Mouse (Mus musculus): ENCODE results near the gene Spire2.

GRCm38 (mm10) chr8:123381711-123382110 is 49.2 kb downstream of the Spire2 start:
- TF ChIP-seq GATA1 (IDR thresholded peaks at IDR 0.05; ENCODE audit: borderline replicate concordance, low read length) (no peak), CTCF (IDR thresholded peaks at IDR 0.05; ENCODE audit: low read depth, low read length) (no peak), GATA2 (IDR thresholded peaks at IDR 0.05; ENCODE audit: borderline replicate concordance, low read depth, low read length) (no peak)
